Mouse (Mus musculus): ENCODE measurements around the gene Kcnk4.

The Kcnk4 gene

GRCm38 (mm10) chr19:6934195-6934977, at the start of gene Kcnk4:
Gene Kcnk4 (minus strand): TSS chr19:6934515.
- DNase-seq (ENCODE audit: low read depth, low spot score) = no peak

GRCm38 (mm10) chr19:6983621-6984020, 49.3 kb upstream of the Kcnk4 start:
- DNase-seq (ENCODE audit: low read depth, low spot score) = no peak

- DNase-seq (ENCODE audit: low read depth, low spot score) = no peak
Observed at GRCm38 (mm10) chr19:6981465-6981864, 47.1 kb upstream of the Kcnk4 start.

- peak; percentile 99 for DNase-seq (ENCODE audit: low read depth, low spot score)
Observed at GRCm38 (mm10) chr19:6980381-6981093, 46.2 kb upstream of the Kcnk4 start, which contains the start of gene Fkbp2. Gene Fkbp2 (minus strand): TSS chr19:6980501.

GRCm38 (mm10) chr19:6979486-6980380, 45.4 kb upstream of the Kcnk4 start:
- DNase-seq (ENCODE audit: low read depth, low spot score) = peak; percentile 100

GRCm38 (mm10) chr19:6979001-6979479, 44.7 kb upstream of the Kcnk4 start:
- DNase-seq (ENCODE audit: low read depth, low spot score) = peak; percentile 61

GRCm38 (mm10) chr19:6978639-6978974, 44.3 kb upstream of the Kcnk4 start:
- no peak for DNase-seq (ENCODE audit: low read depth, low spot score)

GRCm38 (mm10) chr19:6977759-6978638, 43.7 kb upstream of the Kcnk4 start:
- no peak for DNase-seq (ENCODE audit: low read depth, low spot score)

GRCm38 (mm10) chr19:6975537-6976521, 41.5 kb upstream of the Kcnk4 start, which contains the start of gene Plcb3:
Gene Plcb3 (minus strand): TSS chr19:6976470.
- DNase-seq (ENCODE audit: low read depth, low spot score) = peak; percentile 69

GRCm38 (mm10) chr19:6974211-6975205, 40.2 kb upstream of the Kcnk4 start, which contains the start of gene Ppp1r14b:
Gene Ppp1r14b (plus strand): TSS chr19:6974968.
- peak; percentile 83 for DNase-seq (ENCODE audit: low read depth, low spot score)

GRCm38 (mm10) chr19:6973581-6974190, 39.4 kb upstream of the Kcnk4 start:
- no peak for DNase-seq (ENCODE audit: low read depth, low spot score)

- DNase-seq (ENCODE audit: low read depth, low spot score) = no peak
Observed at GRCm38 (mm10) chr19:6972247-6972917, 38.1 kb upstream of the Kcnk4 start.

- DNase-seq (ENCODE audit: low read depth, low spot score) = no peak
Observed at GRCm38 (mm10) chr19:6971644-6972043, 37.3 kb upstream of the Kcnk4 start.

GRCm38 (mm10) chr19:6970460-6971085, 36.3 kb upstream of the Kcnk4 start:
- DNase-seq (ENCODE audit: low read depth, low spot score) = peak; percentile 65

- peak; percentile 84 for DNase-seq (ENCODE audit: low read depth, low spot score)
Observed at GRCm38 (mm10) chr19:6969665-6970381, 35.5 kb upstream of the Kcnk4 start.

GRCm38 (mm10) chr19:6969291-6969664, 35.0 kb upstream of the Kcnk4 start:
- no peak for DNase-seq (ENCODE audit: low read depth, low spot score)

Measured in CD4-positive helper T cell, adult 2 months (primary cell).